Mouse (Mus musculus) cerebellum, adult 8-10 months (tissue): ENCODE results near the gene Fam207a.

Experiments used
- DNase-seq: peaks from one replicate; pipeline ENCODE4 v3.0.0; 2022

The Fam207a gene

DNA sequence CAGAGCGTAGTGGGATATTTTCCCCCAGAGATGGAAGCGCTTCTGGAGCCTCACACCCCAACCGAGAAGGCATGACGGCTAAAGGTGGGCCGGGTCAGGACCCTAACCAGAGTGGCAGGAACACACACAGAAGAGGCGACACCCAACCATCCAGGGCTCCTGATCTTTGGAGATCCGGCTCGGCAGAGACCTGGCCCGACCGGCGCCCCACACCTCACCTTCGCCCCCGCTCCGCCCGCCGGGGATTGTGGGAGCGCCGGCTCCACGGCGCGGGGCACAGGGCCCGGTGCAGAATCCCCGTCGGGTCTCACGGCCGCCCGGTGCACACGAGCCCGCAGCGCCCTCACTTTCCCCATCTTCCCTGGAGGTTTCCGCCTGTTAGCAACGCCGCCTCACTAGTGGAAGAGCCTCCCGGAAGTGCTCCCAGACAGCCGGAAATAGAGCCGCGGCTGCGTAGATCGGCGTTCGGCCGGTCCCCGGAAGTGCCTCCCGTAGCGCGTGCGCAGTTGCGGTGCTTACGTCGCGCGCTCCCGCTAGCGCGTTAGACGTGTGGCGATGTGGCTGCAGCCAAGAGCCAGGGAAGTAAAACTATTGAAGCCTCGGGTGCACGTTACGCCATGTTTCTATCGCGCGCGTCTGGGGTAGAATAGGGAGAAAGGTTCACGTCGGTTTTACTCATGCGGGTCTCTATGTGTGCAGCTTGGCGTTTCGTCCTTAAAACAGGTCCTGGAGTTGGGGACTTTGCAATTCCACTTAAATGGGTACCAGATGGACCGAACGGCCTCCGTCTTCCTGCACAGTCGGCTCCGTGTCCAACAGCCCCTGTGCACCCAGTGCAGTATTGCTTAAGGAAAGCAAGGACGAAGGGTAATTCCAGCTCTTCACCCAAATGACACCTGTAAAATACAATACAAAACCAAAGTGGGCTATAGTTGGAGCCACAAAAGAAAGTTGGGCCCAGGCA lies at the start of gene Fam207a:
TSS of gene Fam207a (minus strand) at position 401 of the 964 bp plus-strand sequence.
- DNase-seq, result peak; percentile 89

DNA sequence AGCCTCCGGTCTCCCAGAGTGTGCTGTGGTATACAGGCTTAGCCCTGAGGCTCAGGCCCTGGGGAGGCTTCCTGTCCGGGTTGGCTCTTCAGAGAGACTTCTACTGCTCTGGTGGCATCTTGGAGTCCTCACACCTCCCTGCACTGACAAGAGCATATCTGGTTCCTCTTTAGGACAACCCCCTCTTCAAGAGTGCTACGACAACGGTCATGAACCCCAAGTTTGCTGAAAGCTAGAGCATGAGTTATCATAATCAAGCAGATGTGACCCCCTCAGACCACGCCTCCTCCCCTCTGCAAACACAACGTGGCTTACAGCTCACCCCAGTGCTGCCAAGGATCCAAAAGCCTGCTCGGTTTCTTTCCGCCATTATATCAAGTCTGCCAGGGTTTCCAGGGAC lies 49.4 kb upstream of the Fam207a start:
- DNase-seq, result no peak

DNA sequence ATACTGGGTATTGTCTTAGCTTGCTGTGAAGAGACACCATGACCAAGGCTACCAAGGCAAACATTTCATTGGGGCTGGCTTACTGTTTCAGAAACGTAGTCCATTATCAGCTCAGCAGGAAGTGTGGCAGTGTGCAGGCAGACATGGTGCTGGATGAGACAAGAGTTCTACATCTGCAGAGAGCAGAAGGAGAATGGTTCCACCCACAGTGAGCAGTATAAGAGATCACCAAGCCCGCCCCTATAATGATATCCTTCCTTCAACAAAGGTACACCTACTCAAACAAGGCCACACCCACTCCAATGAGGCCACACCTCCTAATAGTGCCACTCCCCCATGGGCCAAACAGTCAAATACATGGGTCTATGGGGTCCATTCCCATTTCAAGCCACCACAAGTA lies 45.9 kb upstream of the Fam207a start:
- no peak for DNase-seq

DNA sequence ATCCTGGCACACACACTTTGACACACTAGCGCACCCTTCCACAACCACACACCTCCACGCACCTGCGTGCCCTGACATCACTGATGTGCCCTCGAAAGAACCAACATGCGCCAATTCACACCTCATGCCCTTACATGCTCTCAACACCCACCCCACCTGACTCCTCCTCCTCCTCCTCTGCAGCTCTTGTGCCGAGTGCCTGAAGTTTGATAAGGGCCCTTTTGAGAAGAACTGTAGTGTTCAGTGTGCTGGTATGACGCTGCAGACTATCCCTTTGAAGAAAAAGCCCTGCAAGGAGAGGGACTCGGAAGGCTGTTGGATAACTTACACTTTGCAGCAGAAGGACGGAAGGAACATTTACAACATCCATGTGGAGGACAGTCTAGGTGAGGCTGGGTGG lies 45.2 kb upstream of the Fam207a start:
- DNase-seq, result no peak

DNA sequence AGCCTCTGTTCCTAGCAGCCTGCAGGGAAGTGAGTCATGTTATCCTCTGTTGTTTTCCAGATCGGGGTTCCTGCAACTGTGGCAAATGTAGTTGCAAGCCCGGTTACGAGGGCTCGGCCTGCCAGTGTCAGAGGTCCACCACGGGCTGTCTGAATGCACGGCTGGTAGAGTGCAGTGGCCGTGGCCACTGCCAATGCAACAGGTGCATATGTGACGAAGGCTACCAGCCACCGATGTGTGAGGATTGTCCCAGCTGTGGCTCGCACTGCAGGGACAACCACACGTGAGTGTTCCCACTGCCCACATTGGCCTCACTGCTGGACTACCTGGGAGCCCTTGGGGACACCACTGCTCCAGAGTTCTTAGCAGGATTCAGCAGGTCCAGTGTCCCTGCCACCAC lies 44.5 kb upstream of the Fam207a start:
- DNase-seq, result no peak

DNA sequence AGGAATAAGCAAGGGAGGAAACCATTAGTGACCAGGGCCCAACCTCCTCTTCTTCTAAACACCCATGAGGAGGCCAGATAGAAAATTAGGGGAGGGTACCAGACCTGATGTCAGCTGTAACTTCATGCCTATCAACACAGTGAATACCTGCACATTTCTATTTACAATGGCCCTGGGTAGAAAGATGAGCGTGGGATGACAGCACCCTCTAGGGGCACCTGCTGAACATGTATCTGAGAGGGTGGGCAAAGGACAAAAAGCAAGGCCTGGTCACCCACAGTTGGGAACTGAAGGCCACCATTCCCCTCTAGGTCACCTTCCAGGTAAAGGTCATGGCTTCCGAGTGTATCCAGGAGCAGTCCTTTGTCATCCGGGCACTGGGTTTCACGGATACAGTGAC lies 42.1 kb upstream of the Fam207a start:
- no peak for DNase-seq

DNA sequence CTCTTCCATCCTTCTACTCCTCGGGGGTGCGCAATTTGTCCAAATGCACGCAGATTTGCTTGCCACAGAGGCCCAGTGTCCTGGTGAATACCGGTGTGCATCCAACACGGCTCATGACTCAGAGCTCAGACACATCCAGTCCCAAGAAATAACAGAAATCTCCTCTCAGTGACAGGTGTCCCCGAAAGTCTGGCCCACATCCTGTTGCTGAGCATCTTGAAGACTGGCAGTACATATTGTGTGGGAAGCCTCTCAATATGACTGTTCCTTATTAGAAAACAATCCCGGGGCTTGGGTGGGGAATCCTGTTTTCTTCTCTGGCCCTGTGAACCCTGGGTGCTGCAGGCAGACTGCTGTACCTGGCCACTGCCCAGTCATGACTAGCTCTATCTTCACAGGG lies 41.0 kb upstream of the Fam207a start:
- DNase-seq, result no peak

DNA sequence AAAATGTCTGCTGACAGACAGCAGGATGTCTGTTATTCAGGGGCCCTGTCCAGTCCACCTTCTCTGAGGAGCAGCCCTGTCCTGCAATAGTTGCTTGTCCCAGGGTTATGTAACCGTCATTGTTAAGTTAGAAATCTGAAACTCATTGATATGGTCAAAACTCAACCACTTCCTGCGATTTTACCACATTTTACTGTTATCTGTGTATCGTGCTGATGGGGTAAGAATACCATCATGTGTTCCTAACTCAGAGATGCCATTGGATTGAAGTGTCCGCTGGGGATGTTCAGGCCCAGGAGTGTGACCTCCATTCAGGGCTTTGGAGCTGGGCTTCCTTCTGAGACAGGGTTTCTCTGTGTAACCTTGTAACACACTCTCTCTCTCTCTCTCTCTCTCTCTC lies 39.3 kb upstream of the Fam207a start:
- DNase-seq, result no peak

DNA sequence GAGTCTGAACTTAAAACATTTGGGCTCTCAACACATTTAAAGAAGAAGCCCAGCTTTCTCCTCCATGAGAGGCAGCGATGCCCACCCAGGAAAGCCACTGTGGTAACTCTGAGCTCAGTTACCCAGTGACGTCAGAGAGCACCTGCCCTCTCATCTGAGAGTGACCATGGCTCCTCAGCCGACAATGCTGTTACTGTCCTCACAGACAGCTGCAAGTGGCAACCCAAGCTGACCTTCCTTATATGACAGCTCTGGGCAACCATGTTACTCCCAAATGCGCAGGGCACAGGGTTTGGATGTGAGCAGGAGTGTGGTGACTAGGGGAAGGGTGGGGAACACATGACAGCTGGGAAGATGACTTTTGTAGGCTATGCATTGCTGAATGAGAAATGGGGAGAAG lies 37.7 kb upstream of the Fam207a start:
- DNase-seq, result no peak

DNA sequence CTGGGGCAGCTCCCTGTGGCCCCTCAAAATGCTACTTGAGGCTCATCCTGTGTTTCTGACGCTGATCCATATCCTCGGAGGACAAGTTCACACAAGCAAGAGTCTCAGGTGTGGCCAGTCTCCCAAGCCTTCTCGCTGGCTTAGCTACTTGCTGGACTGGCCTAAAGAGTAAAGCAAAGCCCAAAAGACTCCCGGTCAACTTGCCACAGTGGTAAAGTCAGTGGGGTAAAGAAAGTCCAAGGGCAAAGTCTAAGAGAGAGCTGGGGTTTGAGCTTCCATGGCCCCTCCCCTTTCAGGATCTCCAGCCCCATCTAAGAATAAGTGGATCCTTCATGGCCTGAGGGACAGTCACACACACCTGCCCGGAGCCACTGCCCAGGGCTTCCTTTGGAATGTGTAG lies 36.6 kb upstream of the Fam207a start:
- no peak for DNase-seq

DNA sequence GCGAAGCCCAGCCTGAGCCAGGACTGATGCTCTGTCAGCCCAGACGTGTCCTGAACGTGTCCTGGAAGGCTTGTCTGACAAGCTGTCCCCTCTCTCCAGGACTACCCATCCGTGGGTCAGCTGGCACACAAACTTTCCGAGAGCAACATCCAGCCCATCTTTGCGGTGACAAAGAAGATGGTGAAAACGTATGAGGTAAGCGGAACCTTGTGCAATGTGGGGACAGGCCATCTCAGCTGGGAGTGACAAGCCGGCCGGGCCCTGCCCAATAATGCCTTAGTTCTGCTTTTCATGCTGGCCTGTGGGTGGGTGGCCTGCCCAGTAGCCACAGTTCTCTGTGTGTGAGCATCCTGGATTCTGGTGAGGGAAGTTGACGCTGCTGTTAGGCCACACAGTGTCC lies 35.3 kb upstream of the Fam207a start:
- DNase-seq, result no peak

DNA sequence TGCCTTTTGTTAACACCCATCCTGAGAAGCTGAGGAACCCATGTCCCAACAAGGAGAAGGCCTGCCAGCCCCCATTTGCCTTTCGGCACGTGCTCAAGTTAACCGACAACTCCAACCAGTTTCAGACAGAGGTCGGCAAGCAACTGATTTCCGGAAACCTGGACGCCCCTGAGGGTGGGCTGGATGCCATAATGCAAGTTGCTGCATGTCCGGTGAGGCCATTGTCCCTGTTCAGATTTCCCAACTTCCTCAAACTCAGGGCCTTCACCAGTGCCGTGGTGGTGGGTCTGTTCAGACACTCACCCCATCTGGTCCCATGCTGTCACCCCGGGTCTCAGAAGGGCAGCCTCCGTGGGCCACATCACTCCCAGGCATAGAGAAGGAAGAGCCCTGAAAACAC lies 33.0 kb upstream of the Fam207a start:
- no peak for DNase-seq

DNA sequence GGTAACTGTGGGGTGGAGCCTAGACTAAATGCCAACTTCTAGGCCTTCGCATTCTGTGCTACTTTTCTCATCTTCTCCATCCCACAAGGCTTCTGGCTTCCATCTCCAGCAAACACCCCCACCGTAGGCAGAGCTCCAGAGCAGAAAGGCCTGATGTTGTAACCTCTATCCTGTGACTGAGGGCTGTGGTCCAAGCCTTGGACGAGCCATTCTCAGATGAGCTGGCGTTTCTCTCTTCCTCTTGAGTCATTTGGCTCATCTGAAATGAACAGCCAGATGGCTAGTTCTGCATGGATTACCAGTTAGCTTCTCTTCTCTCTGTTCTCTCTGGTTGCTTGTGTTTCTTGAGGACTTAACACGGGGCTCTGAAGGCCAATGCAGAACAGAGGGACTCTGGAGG lies 29.3 kb upstream of the Fam207a start:
- DNase-seq, result peak; percentile 65

DNA sequence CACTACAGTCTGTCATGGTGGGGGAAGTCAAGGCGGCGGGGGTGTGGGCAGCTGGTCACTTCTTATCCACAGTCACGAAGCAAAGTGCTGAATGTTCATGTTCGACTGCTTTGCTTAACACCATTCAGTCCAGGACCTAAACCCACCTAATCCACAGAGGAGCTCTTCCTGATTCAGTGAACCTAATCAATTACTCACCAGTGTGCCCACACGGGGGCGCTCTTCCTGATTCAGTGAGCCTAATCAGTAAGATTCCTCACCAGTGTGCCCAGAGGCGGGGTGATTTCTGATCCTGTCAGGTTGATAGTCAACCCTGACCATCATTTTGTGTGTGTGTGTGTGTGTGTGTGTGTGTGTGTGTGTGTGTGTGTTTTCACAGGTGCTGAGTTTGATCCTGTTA lies 27.6 kb upstream of the Fam207a start:
- no peak for DNase-seq

DNA sequence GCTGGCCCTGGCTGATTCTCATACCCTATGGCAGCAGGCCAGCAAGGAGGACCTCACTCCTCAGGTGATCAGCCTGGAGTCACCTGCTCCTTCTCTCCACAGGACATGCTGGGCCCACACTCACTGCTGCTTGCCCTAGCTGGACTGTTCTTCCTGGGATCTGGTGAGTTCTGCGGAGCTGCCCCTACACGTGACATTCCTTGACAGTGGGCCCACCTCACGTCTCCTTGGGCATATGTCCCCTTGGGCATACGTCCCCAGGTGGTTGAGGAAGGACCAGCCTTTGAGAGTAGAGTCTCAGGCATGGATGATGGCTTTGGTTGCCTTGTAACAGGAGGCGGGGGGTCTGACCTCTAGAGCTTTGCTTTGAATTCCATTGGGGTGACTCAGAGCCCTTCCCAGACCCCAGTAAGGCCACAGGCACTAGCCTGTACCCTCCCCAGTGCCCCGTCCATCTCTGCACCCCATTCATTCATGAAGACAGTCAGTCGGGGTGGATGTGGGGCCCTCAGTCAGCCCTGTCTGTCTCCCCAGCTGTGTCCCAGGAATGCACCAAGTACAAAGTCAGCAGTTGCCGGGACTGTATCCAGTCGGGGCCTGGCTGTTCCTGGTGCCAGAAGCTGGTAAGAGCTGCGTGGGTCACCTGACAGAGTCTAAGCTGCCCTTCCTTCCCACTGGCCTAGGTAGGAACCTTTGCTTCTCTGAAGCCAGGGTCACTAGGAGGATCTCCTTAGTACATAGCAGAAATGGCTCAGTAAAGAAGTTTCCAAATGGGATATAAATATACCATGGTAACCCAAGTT lies 26.5 kb upstream of the Fam207a start:
- DNase-seq, result no peak

DNA sequence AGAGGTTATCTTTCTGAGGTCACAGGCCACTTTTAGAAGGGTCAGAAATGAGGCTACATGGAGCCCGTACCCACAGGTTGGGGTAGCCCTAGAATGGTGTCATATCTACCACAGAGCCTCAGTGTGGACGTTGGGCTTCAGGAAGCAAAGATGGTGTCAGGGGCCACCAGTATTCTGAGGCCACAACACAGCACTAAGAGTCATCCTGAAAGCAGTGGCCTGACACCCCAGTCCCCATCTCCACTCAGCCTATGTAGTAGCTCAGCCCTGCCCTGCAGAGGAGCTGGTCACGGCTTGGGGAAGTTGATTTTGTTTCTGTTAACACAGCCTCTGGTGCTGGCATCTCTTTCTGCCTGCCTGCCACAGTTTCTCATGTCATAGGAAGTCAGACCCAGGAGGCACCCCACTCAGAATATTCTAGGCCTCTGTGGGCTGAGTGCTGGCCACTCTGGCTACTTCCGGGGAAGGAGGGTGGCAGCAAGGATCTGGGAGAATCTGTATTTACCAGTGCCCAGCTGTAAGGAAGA lies 25.1 kb upstream of the Fam207a start:
- DNase-seq, result no peak

DNA sequence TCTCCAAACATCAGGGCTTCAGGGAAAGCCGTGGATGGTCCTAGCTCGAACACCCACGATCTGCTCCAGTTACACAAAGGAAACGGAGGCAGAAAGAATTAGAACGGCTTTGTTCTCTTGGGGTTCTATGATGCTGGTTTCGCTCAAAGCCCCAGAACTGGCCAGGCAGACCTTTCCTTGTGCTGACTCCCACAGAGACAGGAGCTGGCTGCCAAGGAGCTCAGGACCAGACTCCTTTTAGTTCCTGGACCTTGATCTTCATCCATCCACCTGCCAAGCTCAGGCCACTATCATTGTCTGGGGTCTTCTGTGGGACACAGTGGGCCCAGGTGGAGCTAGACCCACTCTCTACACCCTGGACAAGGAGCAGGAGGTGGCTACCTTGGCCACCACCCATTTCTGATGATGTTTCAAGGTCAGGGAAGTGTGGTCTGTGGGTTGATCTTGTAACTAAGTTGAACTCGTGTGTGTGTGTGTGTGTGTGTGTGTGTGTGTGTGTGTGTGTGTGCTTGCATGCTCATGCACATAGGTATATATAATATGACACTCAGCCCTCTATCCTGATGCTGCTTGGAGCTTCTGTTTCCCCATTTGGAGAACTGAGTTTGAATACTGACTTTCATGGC lies 23.8 kb upstream of the Fam207a start:
- no peak for DNase-seq

DNA sequence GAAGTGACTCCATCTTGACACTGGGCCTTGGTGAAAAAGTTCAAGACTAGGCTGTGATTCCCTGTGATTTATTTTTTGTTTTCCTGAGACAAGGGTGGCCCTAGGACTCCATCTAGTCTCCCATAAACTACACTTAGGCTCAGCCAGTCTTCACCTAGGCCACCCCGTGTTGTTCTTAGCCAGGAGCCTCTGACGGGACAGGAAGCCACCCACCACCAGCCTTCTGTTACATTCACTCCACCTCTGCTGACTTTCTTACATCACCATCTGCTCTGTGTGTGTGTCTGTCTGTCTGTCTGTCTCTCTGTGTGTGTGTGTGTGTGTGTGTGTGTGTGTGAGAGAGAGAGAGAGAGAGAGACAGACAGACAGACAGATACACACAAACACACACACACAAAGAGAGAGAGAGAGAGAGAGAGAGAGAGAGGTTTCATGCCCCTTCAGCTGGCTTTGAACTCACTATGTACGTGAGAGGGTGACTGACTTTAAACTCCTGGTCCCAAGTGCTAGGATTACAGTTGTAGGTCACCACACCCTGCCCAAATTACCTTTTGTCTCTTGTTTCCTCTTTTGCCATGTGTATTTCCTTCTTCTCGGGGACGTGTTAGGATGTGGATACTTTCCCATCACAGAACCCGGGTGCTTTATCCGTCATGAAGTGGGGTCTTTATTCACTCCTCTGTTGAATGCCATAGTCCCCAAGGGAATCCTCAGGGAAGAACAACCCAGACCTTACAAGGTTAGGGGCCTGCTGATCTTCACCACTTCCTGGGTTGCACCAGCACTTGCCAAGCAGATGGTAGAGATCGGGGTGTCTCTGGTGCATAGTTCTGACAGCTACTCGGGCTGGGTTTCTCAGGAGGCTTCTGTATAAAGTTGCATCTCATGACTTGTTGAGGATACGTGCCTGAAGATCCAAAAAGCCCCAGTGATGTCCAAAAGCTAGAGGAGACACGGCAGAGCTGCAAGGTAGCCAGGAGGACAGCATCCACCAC lies 21.9 kb upstream of the Fam207a start:
- no peak for DNase-seq

DNA sequence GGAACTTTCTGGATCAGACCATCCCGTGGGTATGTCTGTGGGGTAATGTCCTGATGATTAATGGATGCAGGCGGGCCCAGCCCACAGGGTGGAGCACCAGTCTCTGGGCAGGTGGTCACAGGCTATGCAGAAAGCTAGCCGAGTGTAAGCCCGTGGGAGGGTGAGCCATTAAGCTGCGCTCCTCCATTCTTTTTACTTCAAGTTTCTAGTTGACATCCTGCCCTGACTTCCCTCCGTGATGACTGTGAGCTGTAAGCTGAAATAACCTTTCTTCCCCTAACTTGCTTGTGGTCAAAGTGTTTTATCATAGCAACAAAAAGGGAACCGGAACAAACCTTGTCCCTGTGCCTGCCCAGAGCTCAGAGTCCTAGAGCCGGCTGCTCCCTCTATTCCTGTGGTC lies 21.1 kb upstream of the Fam207a start:
- no peak for DNase-seq

DNA sequence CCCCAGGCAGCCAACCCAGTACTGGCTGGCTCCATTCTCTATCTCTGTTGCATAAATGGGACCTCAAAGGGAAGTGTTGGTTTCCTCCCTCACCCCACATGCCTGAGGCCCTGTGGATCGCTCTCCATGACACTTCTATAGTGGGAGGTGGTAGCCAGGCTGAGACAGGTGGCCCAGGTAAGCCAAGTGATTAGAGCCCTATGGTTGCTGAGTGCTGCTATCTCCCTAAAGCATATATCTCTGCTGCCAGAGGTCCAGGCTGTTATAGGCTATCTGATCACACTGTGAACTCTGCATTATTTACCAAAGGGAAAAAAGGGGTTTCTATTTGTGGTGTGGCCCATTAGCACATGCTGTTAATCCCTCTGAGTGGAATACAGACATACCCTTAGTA lies 16.4 kb upstream of the Fam207a start:
- no peak for DNase-seq

DNA sequence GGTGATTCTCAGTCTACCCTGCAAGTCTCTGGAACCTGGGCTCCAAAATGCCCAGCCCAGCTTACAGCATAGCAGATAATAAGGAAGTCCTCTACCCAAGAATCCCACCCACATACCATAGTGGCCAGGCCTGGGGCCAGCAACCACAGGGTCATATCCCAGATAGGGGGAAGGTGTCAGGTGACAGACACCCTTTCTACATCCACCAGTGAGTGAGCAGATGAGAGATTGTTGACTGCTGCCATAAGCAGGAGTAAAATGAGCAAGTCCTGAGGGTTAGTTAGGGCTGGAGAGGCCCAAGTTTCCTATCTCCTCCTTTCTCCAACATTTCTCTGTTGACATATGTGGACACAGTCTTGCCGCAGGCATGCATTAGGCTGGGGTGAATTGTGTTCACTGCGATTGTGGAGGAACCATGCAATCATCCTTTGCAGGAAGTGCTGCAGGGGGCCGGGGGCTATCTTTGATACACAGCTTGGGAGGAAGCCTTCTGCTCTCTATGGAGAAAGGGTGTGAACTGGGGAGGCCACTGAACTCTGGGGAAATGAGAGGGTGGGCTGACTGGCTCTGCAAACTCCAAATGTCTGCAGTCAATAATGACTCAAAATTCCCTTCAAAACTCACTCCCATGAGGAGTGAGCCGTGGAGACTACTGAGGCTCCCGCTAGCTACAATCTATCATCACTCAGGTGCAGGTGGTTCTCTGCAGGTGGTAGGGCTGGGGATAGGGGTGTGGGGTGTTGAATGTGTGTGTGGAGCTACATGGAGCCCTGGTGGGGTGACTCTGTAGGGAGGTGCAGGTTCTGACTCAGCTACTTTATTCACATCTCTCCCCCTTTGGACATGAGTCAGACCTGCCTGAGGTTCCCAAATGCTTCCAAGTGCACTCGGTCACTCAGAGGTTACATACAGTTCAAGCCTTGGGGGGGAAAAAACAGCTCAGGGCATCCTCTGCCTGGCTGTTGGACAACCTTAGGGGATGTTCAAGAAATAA lies 15.7 kb upstream of the Fam207a start:
- no peak for DNase-seq
